8 mouse cellular contexts compared by ENCODE assay signal in genomic region chr7:80586681-80587660, GRCm38 (mm10). TPM values are rescaled to one million over a fixed set of nuclear protein-coding genes. Genes with fewer than 3 reads are reported as not detected.
DNase-seq lines count a peak whose midpoint lies in the region; ATAC-seq and TF ChIP-seq lines count a peak whose summit lies in the region.

No protein-coding gene starts in this region.

- peak overlapping the region; percentile 23 for H3K9ac ChIP-seq in forebrain, embryonic 11.5 days (ENCODE audit: low read length)
- H3K9ac ChIP-seq in forebrain, postnatal 0 days = no peak overlapping the region
- peak overlapping the region; percentile 42 for H3K9ac ChIP-seq in heart, embryonic 12.5 days
- H3K9ac ChIP-seq in kidney, embryonic 16.5 days (replicated peaks; ENCODE audit: low read length) = peak overlapping the region; percentile 28

- no peak overlapping the region for H3K4me3 ChIP-seq in forebrain, embryonic 11.5 days (ENCODE audit: low read depth, low read length)
- H3K4me3 ChIP-seq in forebrain, postnatal 0 days (ENCODE audit: low read depth, low read length) = no peak overlapping the region
- peak overlapping the region; percentile 18; the same call in 1 of the 2 replicates for H3K4me3 ChIP-seq in heart, embryonic 12.5 days
- peak overlapping the region; percentile 20 for H3K4me3 ChIP-seq in kidney, embryonic 16.5 days (ENCODE audit: low read length)

- TF ChIP-seq CTCF in forebrain, postnatal 0 days (IDR thresholded peaks at IDR 0.05; ENCODE audit: low read depth) = no peak

- ATAC-seq in forebrain, embryonic 11.5 days (replicated peaks; ENCODE audit: low FRiP score) = no peak
- no peak for ATAC-seq in forebrain, postnatal 0 days
- no peak for ATAC-seq in heart, embryonic 12.5 days (ENCODE audit: insufficient number of reproducible peaks, low FRiP score)
- peak; percentile 58 for ATAC-seq in kidney, embryonic 16.5 days (ENCODE audit: low FRiP score, low TSS enrichment)

- H3K4me1 ChIP-seq in forebrain, embryonic 11.5 days (replicated peaks; ENCODE audit: control insufficient read depth, insufficient read depth, low read length) = peaks cover 5% of the 10 kb centered on the region; the same call in 1 of the 2 replicates
- no peaks in the 10 kb centered on the region for H3K4me1 ChIP-seq in forebrain, postnatal 0 days (ENCODE audit: insufficient read depth)
- peaks cover 18% of the 10 kb centered on the region for H3K4me1 ChIP-seq in heart, embryonic 12.5 days (replicated peaks)
- peaks cover 28% of the 10 kb centered on the region for H3K4me1 ChIP-seq in kidney, embryonic 16.5 days (ENCODE audit: insufficient read depth, low read length)

- no peaks in the 10 kb centered on the region for H3K27me3 ChIP-seq in forebrain, embryonic 11.5 days (ENCODE audit: control insufficient read depth, insufficient read depth, low read length)
- no peaks in the 10 kb centered on the region for H3K27me3 ChIP-seq in forebrain, postnatal 0 days (ENCODE audit: insufficient read depth, low read length)
- H3K27me3 ChIP-seq in heart, embryonic 12.5 days (replicated peaks) = no peaks in the 10 kb centered on the region
- no peaks in the 10 kb centered on the region for H3K27me3 ChIP-seq in kidney, embryonic 16.5 days (ENCODE audit: insufficient read depth, low read length)

- peak; percentile 60 for DNase-seq in forebrain, embryonic 11.5 days (ENCODE audit: low spot score)
- DNase-seq in forebrain, postnatal 0 days = no peak
- DNase-seq in lung, postnatal 4 days = peak; percentile 51 to 76
- no peak for DNase-seq in right cerebral cortex, postnatal 14 days
- no peak for DNase-seq in ovary, postnatal 14 days (ENCODE audit: low spot score)
- DNase-seq in spleen, postnatal 14 days (ENCODE audit: low spot score in 2 of 2) = no peak

- H3K9me3 ChIP-seq in forebrain, embryonic 11.5 days (ENCODE audit: control insufficient read depth, low read length) = no peaks in the 10 kb centered on the region
- H3K9me3 ChIP-seq in forebrain, postnatal 0 days (ENCODE audit: low read length) = no peaks in the 10 kb centered on the region
- no peaks in the 10 kb centered on the region for H3K9me3 ChIP-seq in heart, embryonic 12.5 days (replicated peaks)
- H3K9me3 ChIP-seq in kidney, embryonic 16.5 days (ENCODE audit: low read length) = no peaks in the 10 kb centered on the region

- H3K36me3 ChIP-seq in forebrain, embryonic 11.5 days (ENCODE audit: control insufficient read depth, insufficient read depth, low read length) = no peaks in the 10 kb centered on the region; the same call in 1 of the 2 replicates
- H3K36me3 ChIP-seq in forebrain, postnatal 0 days (ENCODE audit: insufficient read depth) = peaks cover 37% of the 10 kb centered on the region
- H3K36me3 ChIP-seq in heart, embryonic 12.5 days = peaks cover 38% of the 10 kb centered on the region
- H3K36me3 ChIP-seq in kidney, embryonic 16.5 days (ENCODE audit: insufficient read depth, low read length) = peaks cover 31% of the 10 kb centered on the region

- no peak overlapping the region for H3K27ac ChIP-seq in forebrain, embryonic 11.5 days (ENCODE audit: low read depth, low read length)
- no peak overlapping the region for H3K27ac ChIP-seq in forebrain, postnatal 0 days (ENCODE audit: low read depth, low read length)
- no peak overlapping the region for H3K27ac ChIP-seq in heart, embryonic 12.5 days (ENCODE audit: poor library complexity, severe bottlenecking)
- peak overlapping the region; percentile 84 for H3K27ac ChIP-seq in kidney, embryonic 16.5 days (ENCODE audit: low read length)

- WGBS in forebrain, embryonic 11.5 days = 36% methylated on average over 29 of the region's 29 CpGs
- 40% methylated on average over 28 of the region's 29 CpGs for WGBS in forebrain, postnatal 0 days
- WGBS in heart, embryonic 12.5 days = 29% methylated on average over 28 of the region's 29 CpGs
- WGBS in kidney, embryonic 16.5 days = 12% methylated on average over 27 of the region's 29 CpGs

- H3K4me2 ChIP-seq in forebrain, embryonic 11.5 days (ENCODE audit: low read depth, low read length, severe bottlenecking) = peak overlapping the region; percentile 33; the same call in 1 of the 2 replicates
- H3K4me2 ChIP-seq in forebrain, postnatal 0 days (ENCODE audit: low read depth) = no peak overlapping the region
- peak overlapping the region; percentile 66 for H3K4me2 ChIP-seq in heart, embryonic 12.5 days
- peak overlapping the region; percentile 41 for H3K4me2 ChIP-seq in kidney, embryonic 16.5 days (replicated peaks; ENCODE audit: low read depth, low read length)

RNA-seq across cellular contexts. Expression of gene Blm, which starts 52.1 kb away (rescaled TPM):
- polyA plus RNA-seq in forebrain, embryonic 11.5 days (2014; fragmentation: Nextera tagmentation; extraction: Ambion mirVana) = 50.4 and 53.0 TPM in 2 replicates
- 7.1 and 10.4 TPM in 2 replicates for total RNA-seq in forebrain, postnatal 0 days (2014; rRNA removed)
- polyA plus RNA-seq in forebrain, postnatal 0 days (2015; fragmentation: Nextera tagmentation; extraction: Ambion mirVana) = 3.1 and 5.5 TPM in 2 replicates
- polyA plus RNA-seq in heart, embryonic 12.5 days (2016; fragmentation: Nextera tagmentation; extraction: Ambion mirVana) = 26.7 and 29.7 TPM in 2 replicates
- polyA plus RNA-seq in kidney, embryonic 16.5 days (2015; fragmentation: Nextera tagmentation; extraction: Ambion mirVana) = 21.7 and 25.2 TPM in 2 replicates

Comparison
In these comparisons a context has a peak if more than half of its experiments do, and no peak if none do; other contexts are left out.
1. DNase-seq: peak in forebrain, embryonic 11.5 days (single experiment) and lung, postnatal 4 days (2 of 2); none in forebrain, postnatal 0 days (single experiment), right cerebral cortex, postnatal 14 days (single experiment), ovary, postnatal 14 days (single experiment) and spleen, postnatal 14 days (0 of 2).
2. H3K4me3 ChIP-seq: peak in heart, embryonic 12.5 days (single experiment) and kidney, embryonic 16.5 days (single experiment); none in forebrain, embryonic 11.5 days (single experiment) and forebrain, postnatal 0 days (single experiment).